Mouse (Mus musculus) lung, postnatal 0 days (tissue): ENCODE data around the gene Dhdh.

Source experiments
- CTCF ChIP-seq: IDR thresholded peaks from 2 replicates; pipeline ENCODE4 v1.5.1; 2016; ENCODE audit warnings: antibody characterized with exemption, mild to moderate bottlenecking
- EP300 ChIP-seq: IDR thresholded peaks from 2 replicates; pipeline ENCODE4 v1.6.1; 2016; ENCODE audit warnings: antibody characterized with exemption, mild to moderate bottlenecking, control low read depth

DNA sequence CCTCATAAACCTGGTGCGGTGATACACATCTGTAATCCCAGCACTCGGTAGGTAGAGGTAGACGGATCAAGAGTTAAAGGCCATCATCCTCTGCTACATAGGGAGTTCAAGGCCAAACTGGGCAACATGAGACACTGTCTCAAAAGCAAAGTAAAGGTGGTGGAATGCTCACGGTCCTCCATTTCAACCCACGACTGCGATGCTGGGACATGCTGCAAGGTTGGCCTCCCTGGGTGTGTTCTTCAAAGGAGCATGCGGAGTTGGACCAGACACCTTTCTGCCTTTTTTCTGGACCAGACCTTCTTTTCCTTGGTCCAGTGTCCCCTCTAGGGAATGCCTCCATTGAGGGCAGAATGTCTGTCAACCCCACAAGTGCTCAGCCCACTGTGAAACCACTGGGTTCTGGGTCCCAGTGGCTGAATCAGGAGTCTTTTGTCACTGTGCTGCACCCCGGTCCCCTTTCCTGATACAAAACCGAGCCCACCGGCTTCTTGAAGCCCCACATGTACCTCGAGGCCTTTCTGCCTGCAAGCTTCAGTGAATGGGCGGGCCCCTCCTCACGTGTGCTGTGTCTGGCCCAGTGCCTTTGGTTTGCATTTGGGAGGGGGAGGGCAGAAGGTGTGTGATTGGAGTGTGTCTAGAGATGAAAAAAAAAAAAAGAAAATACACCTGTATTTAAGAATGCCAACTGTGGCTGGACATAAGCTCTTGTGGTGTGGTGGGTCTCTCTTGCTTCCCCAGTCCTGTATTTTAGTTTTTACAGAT, 32.5 kb downstream of the Dhdh start:
- TF ChIP-seq CTCF (no peak), EP300 (no peak)
